Mouse (Mus musculus) forebrain, embryonic 11.5 days (tissue): ENCODE data around the gene Wipf3. TPM values are rescaled to one million over a fixed set of nuclear protein-coding genes. Genes with fewer than 3 reads are reported as not detected.

ENCODE experiments used
- ATAC-seq: fragments of 200-750 bp; cut with Nextera tagmentation; replicated peaks from 2 replicates; pipeline ENCODE4 v1.8.0; 2017; ENCODE audit warnings: moderate TSS enrichment; ENCODE audit not compliant: low FRiP score
- DNase-seq: peaks from one replicate; pipeline ENCODE4 v3.0.0-alpha.2; 2017; ENCODE audit warnings: low spot score
- H3K27ac ChIP-seq: fragments of 300-500 bp; sonication (generic); 2 replicates; pipeline ENCODE4 v1.5.1; 2014; ENCODE audit warnings: low read depth, low read length
- H3K27me3 ChIP-seq: fragments of 300-500 bp; sonication (generic); 2 replicates; pipeline ENCODE4 v1.6.1; 2014; ENCODE audit warnings: mild to moderate bottlenecking, low read length, mixed read lengths; ENCODE audit not compliant: control insufficient read depth, insufficient read depth
- H3K36me3 ChIP-seq: fragments of 300-500 bp; sonication (generic); 2 replicates; pipeline ENCODE4 v1.6.1; 2014; ENCODE audit warnings: mild to moderate bottlenecking, low read length, moderate library complexity, mixed read lengths; ENCODE audit not compliant: control insufficient read depth, insufficient read depth
- H3K4me1 ChIP-seq: fragments of 300-500 bp; sonication (generic); replicated peaks from 2 replicates; pipeline ENCODE4 v1.6.1; 2014; ENCODE audit warnings: low read length, mixed read lengths; ENCODE audit not compliant: control insufficient read depth, insufficient read depth
- H3K4me2 ChIP-seq: fragments of 300-500 bp; sonication (generic); 2 replicates; pipeline ENCODE4 v1.6.1; 2014; ENCODE audit warnings: low read depth, mild to moderate bottlenecking, low read length, moderate library complexity, mixed read lengths; ENCODE audit not compliant: severe bottlenecking
- H3K4me3 ChIP-seq: fragments of 300-500 bp; sonication (generic); 2 replicates; pipeline ENCODE4 v1.5.1; 2014; ENCODE audit warnings: low read depth, low read length
- H3K9ac ChIP-seq: fragments of 300-500 bp; sonication (generic); 2 replicates; pipeline ENCODE4 v1.6.1; 2014; ENCODE audit warnings: low read length
- H3K9me3 ChIP-seq: fragments of 300-500 bp; sonication (generic); 2 replicates; pipeline ENCODE4 v1.6.1; 2016; ENCODE audit warnings: low read length, mixed read lengths; ENCODE audit not compliant: control insufficient read depth
- WGBS: fragments of 180-500 bp; shearing (Covaris S2); extraction: QIAGEN DNeasy Blood & Tissue Kit; methylation state at CpG from one replicate; pipeline ENCODE4 v1.1.7; 2014; 5-methylcytosine and 5-hydroxymethylcytosine counted together
- polyA plus RNA-seq: library from polyadenylated mRNA; unstranded; fragments of >200 nt; fragmentation: Nextera tagmentation; extraction: Ambion mirVana; gene quantifications from 2 replicates; pipeline ENCODE4 v1.2.1, GENCODE M21; 2014

Gene Wipf3
- polyA plus RNA-seq, 1 experiment from 2014 or later = 0.96 TPM

DNA sequence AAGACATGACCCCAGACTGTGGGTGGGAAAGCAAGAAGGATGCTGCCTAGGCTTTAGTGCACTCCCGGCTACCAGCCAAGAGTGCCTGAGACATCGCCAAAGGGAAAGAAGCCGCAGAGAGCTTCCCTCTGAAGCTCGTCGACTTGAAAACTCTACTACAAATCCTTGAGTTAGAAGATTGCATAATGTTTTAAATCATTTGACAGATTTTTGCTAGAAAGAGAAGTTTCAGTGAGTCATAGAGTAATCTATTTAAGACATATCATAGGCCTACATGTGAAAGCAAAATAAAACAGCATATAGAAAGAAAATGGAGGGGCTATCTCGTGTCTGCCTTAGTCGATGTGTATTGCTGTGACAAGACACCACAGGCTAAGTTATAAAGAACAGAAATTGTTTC lies 16.5 kb upstream of the Wipf3 start:
- Histone ChIP-seq H3K9me3 (no peaks in the 10 kb centered on the region), H3K4me3 (no peak overlapping the region), H3K9ac (no peak overlapping the region), H3K27ac (no peak overlapping the region), H3K36me3 (no peaks in the 10 kb centered on the region), H3K4me2 (no peak overlapping the region), H3K27me3 (no peaks in the 10 kb centered on the region), H3K4me1 (no peaks in the 10 kb centered on the region)
- DNase-seq (no peak), ATAC-seq (no peak)
- 93% methylated on average over 7 of the region's 7 CpGs for WGBS

GRCm38 (mm10) chr6:54425230-54425629 lies 4.2 kb upstream of the Wipf3 start:
- H3K4me3 ChIP-seq = no peak overlapping the region
- 83% methylated on average over 8 of the region's 8 CpGs for WGBS
- ATAC-seq = no peak
- H3K9me3 ChIP-seq = no peaks in the 10 kb centered on the region
- H3K27ac ChIP-seq = no peak overlapping the region
- H3K4me2 ChIP-seq = no peak overlapping the region
- no peak overlapping the region for H3K9ac ChIP-seq
- H3K4me1 ChIP-seq = no peaks in the 10 kb centered on the region
- peaks cover 6% of the 10 kb centered on the region for H3K27me3 ChIP-seq
- H3K36me3 ChIP-seq = no peaks in the 10 kb centered on the region
- DNase-seq = no peak

DNA sequence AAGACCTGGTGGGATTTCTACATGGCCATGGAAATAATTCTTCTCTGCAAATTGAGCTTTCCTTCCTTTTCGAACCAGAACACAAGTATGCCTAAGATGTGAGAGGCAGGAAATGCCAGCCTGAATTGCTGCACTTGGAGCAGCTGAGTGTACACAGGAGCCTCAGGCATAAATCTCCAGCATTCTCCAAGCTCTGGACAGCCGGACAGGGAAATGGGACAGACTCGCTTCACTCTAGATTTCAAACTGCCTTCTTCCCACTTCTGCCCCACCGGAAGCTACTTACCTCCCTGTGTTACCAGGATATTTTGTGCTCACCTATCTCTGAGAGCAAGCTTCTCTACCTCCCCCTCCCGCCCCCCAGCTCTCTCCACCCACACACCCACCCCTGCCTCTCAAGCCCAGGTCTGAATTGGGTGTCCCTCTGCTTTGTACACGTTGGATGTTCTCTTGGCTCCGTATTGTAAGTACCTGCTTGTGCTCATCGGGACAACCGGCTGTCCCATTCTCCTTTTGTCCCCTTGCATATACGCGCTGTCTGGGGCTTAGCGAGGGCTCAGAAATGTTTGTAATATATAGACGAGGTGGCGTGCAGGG lies 455 bp upstream of the Wipf3 start:
- H3K4me3 ChIP-seq = peak overlapping the region; percentile 52
- no peaks in the 10 kb centered on the region for H3K9me3 ChIP-seq
- H3K27ac ChIP-seq = no peak overlapping the region
- peaks cover 2% of the 10 kb centered on the region; the same call in 1 of the 2 replicates for H3K4me1 ChIP-seq
- WGBS = 10% methylated on average over 14 of the region's 14 CpGs
- no peaks in the 10 kb centered on the region for H3K36me3 ChIP-seq
- peak overlapping the region; percentile 63 for H3K9ac ChIP-seq
- ATAC-seq (0 out of 2 replicates have a peak, but pooled peaks have one; percentile 3), DNase-seq (no peak)
- H3K27me3 ChIP-seq = peaks cover 12% of the 10 kb centered on the region
- peak overlapping the region; percentile 96 for H3K4me2 ChIP-seq

- Histone ChIP-seq H3K9ac (peak overlapping the region; percentile 63; the same call in 1 of the 2 replicates), H3K4me1 (peaks cover 7% of the 10 kb centered on the region; the same call in 1 of the 2 replicates), H3K27me3 (peaks cover 12% of the 10 kb centered on the region), H3K4me3 (peak overlapping the region; percentile 52), H3K36me3 (no peaks in the 10 kb centered on the region), H3K27ac (no peak overlapping the region), H3K9me3 (no peaks in the 10 kb centered on the region), H3K4me2 (peak overlapping the region; percentile 96)
- 35% methylated on average over 7 of the region's 7 CpGs for WGBS
- ATAC-seq (no peak; the same call in 1 of the 2 replicates), DNase-seq (no peak)
Observed at GRCm38 (mm10) chr6:54430221-54430620, 818 bp downstream of the Wipf3 start.

GRCm38 (mm10) chr6:54431761-54432160 lies 2.4 kb downstream of the Wipf3 start:
- no peak for DNase-seq
- no peak for ATAC-seq
- Histone ChIP-seq H3K4me3 (no peak overlapping the region), H3K27ac (no peak overlapping the region), H3K4me2 (no peak overlapping the region), H3K9ac (no peak overlapping the region), H3K9me3 (no peaks in the 10 kb centered on the region), H3K27me3 (peaks cover 12% of the 10 kb centered on the region), H3K36me3 (no peaks in the 10 kb centered on the region), H3K4me1 (peaks cover 11% of the 10 kb centered on the region; the same call in 1 of the 2 replicates)
- 58% methylated on average over 10 of the region's 10 CpGs for WGBS

DNA sequence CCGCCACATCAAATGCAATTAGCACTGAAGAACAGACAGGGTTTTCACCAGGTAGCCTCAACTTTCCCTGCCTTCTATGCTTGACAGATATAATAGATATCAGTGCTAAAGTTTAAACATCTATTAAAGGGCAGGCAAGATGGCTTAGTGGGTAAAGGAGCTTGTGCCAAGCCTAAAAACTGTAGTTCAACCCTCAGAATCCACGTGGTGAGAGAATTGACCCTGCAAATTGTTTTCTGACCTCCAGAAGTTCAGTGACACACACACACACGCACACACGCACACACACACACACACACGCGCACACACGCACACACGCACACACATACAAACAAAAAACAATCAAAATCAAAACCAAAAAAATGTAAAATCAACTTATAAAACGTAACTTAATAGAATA lies 2.8 kb downstream of the Wipf3 start:
- Histone ChIP-seq H3K4me2 (no peak overlapping the region), H3K9ac (no peak overlapping the region)

DNA sequence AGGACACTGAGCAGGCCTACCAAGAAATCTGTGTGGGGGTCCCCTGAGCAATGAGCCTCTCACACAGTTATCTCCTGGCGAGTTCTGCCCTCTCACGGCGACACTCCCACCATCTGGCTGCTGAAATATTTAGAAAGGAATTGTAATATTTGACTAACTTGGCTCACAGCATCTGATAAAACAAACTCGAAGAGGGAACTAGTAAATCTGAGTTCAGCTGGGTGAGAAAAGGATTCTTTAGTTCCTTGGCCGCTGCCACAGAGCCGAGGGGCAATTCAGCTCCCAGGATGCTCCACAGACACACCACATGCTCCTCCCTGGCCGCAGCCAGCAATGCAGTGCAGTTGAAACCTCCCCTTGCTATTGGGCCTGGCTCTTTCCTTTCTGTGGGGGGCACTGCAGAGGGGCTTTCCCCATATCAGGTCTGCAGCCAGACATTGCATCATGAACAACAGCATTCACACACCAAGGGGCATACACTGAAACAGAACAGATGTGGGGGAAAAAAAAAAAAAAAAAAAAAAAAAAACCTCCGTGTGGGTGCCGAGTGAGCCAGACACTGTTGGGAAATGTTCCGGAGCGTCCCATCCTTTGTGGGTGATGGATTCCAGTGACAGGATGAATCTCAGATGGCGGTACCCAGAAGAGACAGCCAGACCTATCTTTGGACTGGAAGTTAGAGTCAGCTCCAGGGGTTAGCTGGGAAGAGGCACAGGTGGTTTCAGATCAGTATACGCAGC lies 3.6 kb downstream of the Wipf3 start:
- no peak overlapping the region for H3K27ac ChIP-seq
- no peak overlapping the region for H3K4me2 ChIP-seq
- H3K4me3 ChIP-seq = no peak overlapping the region
- DNase-seq (no peak), ATAC-seq (no peak)
- H3K27me3 ChIP-seq = peaks cover 10% of the 10 kb centered on the region
- H3K4me1 ChIP-seq = peaks cover 11% of the 10 kb centered on the region; the same call in 1 of the 2 replicates
- 77% methylated on average over 13 of the region's 13 CpGs for WGBS
- no peaks in the 10 kb centered on the region for H3K9me3 ChIP-seq
- no peaks in the 10 kb centered on the region for H3K36me3 ChIP-seq
- H3K9ac ChIP-seq = no peak overlapping the region

More for the DNA sequence above, 2.8 kb downstream of the Wipf3 start:
- no peaks in the 10 kb centered on the region for H3K9me3 ChIP-seq
- no peak for DNase-seq
- no peaks in the 10 kb centered on the region for H3K36me3 ChIP-seq
- H3K4me3 ChIP-seq = no peak overlapping the region
- H3K4me1 ChIP-seq = peaks cover 11% of the 10 kb centered on the region; the same call in 1 of the 2 replicates
- H3K27ac ChIP-seq = no peak overlapping the region
- no peak for ATAC-seq
- peaks cover 12% of the 10 kb centered on the region for H3K27me3 ChIP-seq
- WGBS = 84% methylated on average over 9 of the region's 9 CpGs

- Histone ChIP-seq H3K4me1 (peaks cover 11% of the 10 kb centered on the region; the same call in 1 of the 2 replicates), H3K4me2 (no peak overlapping the region), H3K9ac (no peak overlapping the region), H3K27ac (no peak overlapping the region), H3K9me3 (no peaks in the 10 kb centered on the region), H3K27me3 (peaks cover 8% of the 10 kb centered on the region), H3K4me3 (no peak overlapping the region), H3K36me3 (no peaks in the 10 kb centered on the region)
- WGBS = 49% methylated on average over 2 of the region's 2 CpGs
- DNase-seq = no peak
- ATAC-seq = no peak
Observed at GRCm38 (mm10) chr6:54434171-54434570, 4.8 kb downstream of the Wipf3 start.
